Mouse (Mus musculus): ENCODE data around the gene Akap5. TPM values are rescaled to one million over a fixed set of nuclear protein-coding genes. Genes with fewer than 3 reads are reported as not detected.

The Akap5 gene
- total and polyA plus RNA-seq, 2 experiments from 2014 or later = 0.50 to 1.1 TPM

GRCm38 (mm10) chr12:76380151-76380550, 55.5 kb downstream of the Akap5 start:
- Histone ChIP-seq H3K4me2 (ENCODE audit: low read depth, low read length) (no peak overlapping the region), H3K9me3 (replicated peaks; ENCODE audit: control insufficient read depth, low read length) (no peaks in the 10 kb centered on the region), H3K36me3 (replicated peaks; ENCODE audit: control insufficient read depth, insufficient read depth, low read length) (peaks cover 11% of the 10 kb centered on the region), H3K27me3 (ENCODE audit: control insufficient read depth, insufficient read depth, low read length) (no peaks in the 10 kb centered on the region), H3K4me3 (ENCODE audit: low read depth, low read length) (no peak overlapping the region), H3K27ac (ENCODE audit: low read depth) (no peak overlapping the region), H3K9ac (replicated peaks; ENCODE audit: low read depth, low read length) (no peak overlapping the region), H3K4me1 (ENCODE audit: control insufficient read depth, insufficient read depth) (peaks cover 13% of the 10 kb centered on the region)
- 56% methylated on average over 7 of the region's 7 CpGs for WGBS
- TF ChIP-seq EP300 (IDR thresholded peaks at IDR 0.05; ENCODE audit: low read depth) = no peak
- no peak for TF ChIP-seq CTCF (IDR thresholded peaks at IDR 0.05; ENCODE audit: low read depth)
- DNase-seq (ENCODE audit: low spot score) (no peak), ATAC-seq (ENCODE audit: insufficient read depth, low read depth) (no peak)

Other genes starting within 250 kb of the Akap5 start
- 1.2 TPM in 1 of 2 replicates, not detected in the other for gene Esr2, start 147.6 kb upstream of the Akap5 start, total RNA-seq (2014; rRNA removed; ENCODE audit: low replicate concordance)
- 0.14 and 0.19 TPM in 2 replicates for gene Esr2, start 147.6 kb upstream of the Akap5 start, polyA plus RNA-seq (2015; fragmentation: Nextera tagmentation; extraction: Ambion mirVana)
- gene Tex21, start 78.1 kb upstream of the Akap5 start, total RNA-seq (2014; rRNA removed; ENCODE audit: low replicate concordance) = not detected in 2 replicates
- 0.07 and 0.11 TPM in 2 replicates for gene Tex21, start 78.1 kb upstream of the Akap5 start, polyA plus RNA-seq (2015; fragmentation: Nextera tagmentation; extraction: Ambion mirVana)
- 18.3 and 23.8 TPM in 2 replicates for gene Mthfd1, start 69.6 kb upstream of the Akap5 start, total RNA-seq (2014; rRNA removed; ENCODE audit: low replicate concordance)
- 20.8 and 23.8 TPM in 2 replicates for gene Mthfd1, start 69.6 kb upstream of the Akap5 start, polyA plus RNA-seq (2015; fragmentation: Nextera tagmentation; extraction: Ambion mirVana)
- 8.1 and 26.1 TPM in 2 replicates for gene Zbtb25, start 44.7 kb downstream of the Akap5 start, total RNA-seq (2014; rRNA removed; ENCODE audit: low replicate concordance)
- gene Zbtb25, start 44.7 kb downstream of the Akap5 start, polyA plus RNA-seq (2015; fragmentation: Nextera tagmentation; extraction: Ambion mirVana) = 8.6 and 10.4 TPM in 2 replicates
- 2.8 and 5.0 TPM in 2 replicates for gene Zbtb1, start 45.4 kb downstream of the Akap5 start, total RNA-seq (2014; rRNA removed; ENCODE audit: low replicate concordance)
- 4.4 and 4.6 TPM in 2 replicates for gene Zbtb1, start 45.4 kb downstream of the Akap5 start, polyA plus RNA-seq (2015; fragmentation: Nextera tagmentation; extraction: Ambion mirVana)
- 8.7 and 13.2 TPM in 2 replicates for gene Hspa2, start 79.3 kb downstream of the Akap5 start, total RNA-seq (2014; rRNA removed; ENCODE audit: low replicate concordance)
- 13.7 and 15.0 TPM in 2 replicates for gene Hspa2, start 79.3 kb downstream of the Akap5 start, polyA plus RNA-seq (2015; fragmentation: Nextera tagmentation; extraction: Ambion mirVana)
- not detected in 2 replicates for gene Ppp1r36, start 92.6 kb downstream of the Akap5 start, total RNA-seq (2014; rRNA removed; ENCODE audit: low replicate concordance)
- 1.5 and 1.7 TPM in 2 replicates for gene Ppp1r36, start 92.6 kb downstream of the Akap5 start, polyA plus RNA-seq (2015; fragmentation: Nextera tagmentation; extraction: Ambion mirVana)
- gene Plekhg3, start 206.0 kb downstream of the Akap5 start, total RNA-seq (2014; rRNA removed; ENCODE audit: low replicate concordance) = 17.7 and 21.7 TPM in 2 replicates
- gene Plekhg3, start 206.0 kb downstream of the Akap5 start, polyA plus RNA-seq (2015; fragmentation: Nextera tagmentation; extraction: Ambion mirVana) = 3.7 TPM in 2 replicates